Mouse (Mus musculus) heart, postnatal 0 days (tissue): Measurements from ENCODE around the gene Agfg1.
"Not testable (repeated sequence)": the region's sequence is repeated elsewhere in the genome, so short reads cannot be mapped to it uniquely, and the experiment has no call there.

Experiments used
- CTCF ChIP-seq: IDR thresholded peaks from 2 replicates; pipeline ENCODE4 v1.5.1; 2016; ENCODE audit warnings: antibody characterized with exemption, control low read depth, low read depth
- EP300 ChIP-seq: IDR thresholded peaks from 2 replicates; pipeline ENCODE4 v1.6.1; 2016; ENCODE audit warnings: antibody characterized with exemption, low read depth

DNA sequence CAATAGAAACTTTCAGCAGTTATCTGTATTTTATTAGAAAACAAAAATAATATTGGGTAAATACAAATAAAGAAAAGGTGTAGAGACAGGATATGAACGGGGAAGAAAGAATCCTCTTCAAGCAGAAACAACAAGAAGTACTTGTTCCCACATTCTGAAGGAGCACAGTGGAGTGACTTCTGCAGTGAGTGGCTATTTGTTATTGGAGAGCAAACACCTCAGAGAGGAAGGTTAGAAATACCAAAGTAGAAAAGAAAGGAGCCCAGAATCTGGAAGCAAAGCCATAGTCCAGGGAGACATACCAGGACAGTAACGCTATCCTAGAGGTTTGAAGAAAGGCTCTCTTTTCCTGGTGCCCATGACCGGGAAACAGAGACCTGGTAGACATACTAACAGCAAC, 91.3 kb downstream of the Agfg1 start:
- TF ChIP-seq CTCF, EP300: not testable (repeated sequence)
